Mouse (Mus musculus): ENCODE measurements at regions not wholly inside any gene's neighbourhood (a gene's known extent, or its start where the extent isn't known, plus 50 kb on each side); places are given as distances from the start of the nearest gene placed in this dataset.

DNA sequence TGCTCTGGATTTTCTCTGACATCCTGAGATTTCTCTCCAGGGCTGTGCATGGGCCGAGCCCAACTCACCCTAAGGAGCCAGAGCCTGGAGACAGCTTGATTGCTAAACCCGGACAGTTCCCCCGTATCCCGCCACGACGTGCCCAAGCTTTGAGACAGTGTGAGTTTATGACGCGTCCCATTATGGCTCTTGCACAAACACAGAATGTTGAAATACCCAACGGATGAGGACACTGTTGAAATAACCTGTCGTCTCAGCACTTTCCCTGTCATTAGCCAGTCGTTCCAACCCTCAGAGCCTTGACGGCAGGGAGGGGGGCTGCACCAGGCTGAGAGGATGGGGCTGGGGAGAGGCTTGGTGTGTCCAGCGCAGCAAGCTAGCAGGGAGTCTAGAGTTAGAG, 50.7 kb upstream of the Myl10 start:
- no peak for DNase-seq
- intact Hi-C loops (cut with DNase I), result no loop called here

Data from heart, postnatal 36 days (tissue).